Mouse (Mus musculus) neural tube, embryonic 13.5 days (tissue): ENCODE measurements around the gene Snrpd3. TPM values are rescaled to one million over a fixed set of nuclear protein-coding genes. Genes with fewer than 3 reads are reported as not detected.

Experiments
- ATAC-seq: fragments of 200-750 bp; cut with Nextera tagmentation; 2 replicates; pipeline ENCODE4 v1.8.0; 2017; ENCODE audit warnings: low read depth, mild to moderate bottlenecking, moderate TSS enrichment, moderate library complexity
- H3K27ac ChIP-seq: fragments of 300-500 bp; sonication (generic); replicated peaks from 2 replicates; pipeline ENCODE4 v1.5.1; 2015; ENCODE audit warnings: moderate library complexity, mild to moderate bottlenecking, inconsistent platforms
- H3K27me3 ChIP-seq: fragments of 300-500 bp; sonication (generic); 2 replicates; pipeline ENCODE4 v1.6.1; 2015; ENCODE audit warnings: mild to moderate bottlenecking, inconsistent platforms
- H3K36me3 ChIP-seq: fragments of 300-500 bp; sonication (generic); 2 replicates; pipeline ENCODE4 v1.6.1; 2015; ENCODE audit warnings: mild to moderate bottlenecking, inconsistent platforms
- H3K4me1 ChIP-seq: fragments of 300-500 bp; sonication (generic); replicated peaks from 2 replicates; pipeline ENCODE4 v1.6.1; 2015; ENCODE audit warnings: inconsistent platforms
- H3K4me2 ChIP-seq: fragments of 300-500 bp; sonication (generic); 2 replicates; pipeline ENCODE4 v1.6.1; 2015; ENCODE audit warnings: inconsistent platforms, mild to moderate bottlenecking, moderate library complexity
- H3K4me3 ChIP-seq: fragments of 300-500 bp; sonication (generic); 2 replicates; pipeline ENCODE4 v1.5.1; 2015; ENCODE audit warnings: mild to moderate bottlenecking, inconsistent platforms
- H3K9ac ChIP-seq: fragments of 300-500 bp; sonication (generic); 2 replicates; pipeline ENCODE4 v1.6.1; 2015; ENCODE audit warnings: moderate library complexity, mild to moderate bottlenecking, inconsistent platforms
- H3K9me3 ChIP-seq: fragments of 300-500 bp; sonication (generic); 2 replicates; pipeline ENCODE4 v1.6.1; 2016; ENCODE audit warnings: inconsistent platforms
- WGBS: fragments of 180-500 bp; shearing (Covaris S2); methylation state at CpG from one replicate; pipeline ENCODE4 v1.1.7; 2015; 5-methylcytosine and 5-hydroxymethylcytosine counted together
- polyA plus RNA-seq: library from polyadenylated mRNA; unstranded; fragments of >200 nt; fragmentation: Nextera tagmentation; extraction: Ambion mirVana; gene quantifications from 2 replicates; pipeline ENCODE4 v1.2.1, GENCODE M21; 2015

The Snrpd3 gene
- polyA plus RNA-seq, 1 experiment from 2014 or later, result 145 TPM

- no peak overlapping the region for H3K9ac ChIP-seq
These were observed 34.8 kb downstream of the Snrpd3 start for GRCm38 (mm10) chr10:75552106-75552505.

DNA sequence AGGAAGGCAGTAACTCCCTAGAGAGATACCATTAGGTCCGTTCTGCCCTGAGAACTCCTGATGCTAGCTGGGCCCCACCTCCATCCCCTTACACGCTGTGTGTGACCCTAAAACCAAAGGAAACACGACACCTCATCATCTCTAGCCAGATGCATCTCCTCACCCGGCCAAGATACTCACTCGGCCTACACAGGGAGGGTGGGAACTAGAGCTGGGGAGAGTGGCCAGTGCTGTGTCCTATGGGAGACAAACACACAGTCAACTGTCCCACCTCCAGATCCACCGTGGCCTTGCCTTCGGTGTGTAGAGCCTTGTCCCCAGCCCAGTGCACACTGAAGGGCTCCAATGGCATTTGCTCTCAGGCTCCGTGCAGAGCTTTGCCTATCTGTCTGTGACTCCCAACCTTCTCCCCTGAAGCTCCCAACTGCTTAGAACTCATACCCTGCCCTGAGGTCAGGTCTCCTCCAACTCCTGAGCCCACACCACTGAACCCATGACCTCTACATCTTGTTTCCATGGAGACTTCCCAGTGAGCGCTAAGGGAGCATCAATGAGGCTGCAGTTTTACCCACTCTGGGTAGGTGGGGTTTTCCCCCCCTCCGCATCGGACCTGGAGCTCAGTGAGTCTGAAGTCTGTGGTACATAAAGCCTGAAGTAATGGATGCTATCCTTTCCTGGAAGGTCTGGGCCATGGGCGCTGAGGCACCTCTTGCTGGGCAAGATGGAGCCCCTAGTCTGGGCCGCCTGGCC, 35.5 kb downstream of the Snrpd3 start:
- WGBS, result 72% methylated on average over 13 of the region's 13 CpGs
- H3K4me2 ChIP-seq, result no peak overlapping the region
- H3K9me3 ChIP-seq, result no peaks in the 10 kb centered on the region
- H3K9ac ChIP-seq, result no peak overlapping the region
- no peak for ATAC-seq
- H3K4me1 ChIP-seq, result peaks cover 31% of the 10 kb centered on the region
- H3K27me3 ChIP-seq, result no peaks in the 10 kb centered on the region; the same call in 1 of the 2 replicates
- H3K36me3 ChIP-seq, result peaks cover 41% of the 10 kb centered on the region
- no peak overlapping the region for H3K27ac ChIP-seq
- H3K4me3 ChIP-seq, result no peak overlapping the region

More at GRCm38 (mm10) chr10:75552106-75552505, 34.8 kb downstream of the Snrpd3 start:
- ATAC-seq, result no peak
- 86% methylated on average over 2 of the region's 2 CpGs for WGBS
- no peak overlapping the region for H3K4me3 ChIP-seq
- H3K4me1 ChIP-seq, result peaks cover 24% of the 10 kb centered on the region
- no peak overlapping the region for H3K27ac ChIP-seq
- no peak overlapping the region for H3K4me2 ChIP-seq
- H3K36me3 ChIP-seq, result peaks cover 40% of the 10 kb centered on the region
- H3K27me3 ChIP-seq, result no peaks in the 10 kb centered on the region; the same call in 1 of the 2 replicates
- H3K9me3 ChIP-seq, result no peaks in the 10 kb centered on the region

DNA sequence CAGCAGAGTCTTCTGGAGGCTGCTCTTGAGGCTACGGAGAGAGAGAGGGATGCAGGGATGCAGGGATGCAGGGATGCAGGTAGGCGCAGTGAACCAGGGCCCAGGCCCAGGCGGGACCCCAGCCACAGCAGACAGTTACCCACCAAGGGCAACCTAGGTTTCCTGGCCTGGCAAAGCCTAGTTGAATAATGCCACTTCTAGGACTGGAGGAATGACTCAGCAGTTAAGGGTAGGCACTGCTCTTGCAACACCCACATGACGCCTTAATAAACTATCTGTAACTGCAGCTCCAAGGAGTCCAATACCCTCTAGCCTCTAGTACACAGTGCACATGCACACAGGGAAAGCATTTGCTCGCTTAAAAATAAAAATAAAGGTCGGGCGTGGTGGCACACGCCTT, 36.7 kb downstream of the Snrpd3 start:
- Histone ChIP-seq H3K9me3 (no peaks in the 10 kb centered on the region), H3K9ac (no peak overlapping the region), H3K27me3 (no peaks in the 10 kb centered on the region; the same call in 1 of the 2 replicates), H3K4me3 (no peak overlapping the region), H3K36me3 (peaks cover 41% of the 10 kb centered on the region), H3K4me1 (peaks cover 37% of the 10 kb centered on the region), H3K4me2 (no peak overlapping the region), H3K27ac (no peak overlapping the region)
- ATAC-seq, result no peak
- WGBS, result 92% methylated on average over 8 of the region's 8 CpGs

GRCm38 (mm10) chr10:75555557-75555956, 38.2 kb downstream of the Snrpd3 start:
- H3K27me3 ChIP-seq, result peaks cover under 1% of the 10 kb centered on the region
- H3K4me2 ChIP-seq, result no peak overlapping the region
- peak overlapping the region; percentile 77 for H3K27ac ChIP-seq
- H3K9me3 ChIP-seq, result no peaks in the 10 kb centered on the region
- no peak overlapping the region for H3K4me3 ChIP-seq
- ATAC-seq, result no peak
- WGBS, result 73% methylated on average over 6 of the region's 6 CpGs
- no peak overlapping the region for H3K9ac ChIP-seq
- peaks cover 41% of the 10 kb centered on the region for H3K36me3 ChIP-seq
- peaks cover 49% of the 10 kb centered on the region for H3K4me1 ChIP-seq

GRCm38 (mm10) chr10:75556026-75556425, 38.7 kb downstream of the Snrpd3 start:
- peaks cover 53% of the 10 kb centered on the region for H3K4me1 ChIP-seq
- H3K27me3 ChIP-seq, result peaks cover 5% of the 10 kb centered on the region
- no peak overlapping the region for H3K4me3 ChIP-seq
- peaks cover 41% of the 10 kb centered on the region for H3K36me3 ChIP-seq
- WGBS, result 35% methylated on average over 9 of the region's 9 CpGs
- peak overlapping the region; percentile 77 for H3K27ac ChIP-seq
- H3K9ac ChIP-seq, result 0 out of 2 replicates have a peak overlapping the region, but pooled peaks have one; percentile 22
- no peaks in the 10 kb centered on the region for H3K9me3 ChIP-seq
- ATAC-seq, result peak; percentile 54
- no peak overlapping the region for H3K4me2 ChIP-seq

- peaks cover 57% of the 10 kb centered on the region for H3K4me1 ChIP-seq
- peak overlapping the region; percentile 70 for H3K4me2 ChIP-seq
- H3K27me3 ChIP-seq, result peaks cover 25% of the 10 kb centered on the region
- 21% methylated on average over 3 of the region's 3 CpGs for WGBS
- H3K9me3 ChIP-seq, result no peaks in the 10 kb centered on the region
- H3K36me3 ChIP-seq, result peaks cover 33% of the 10 kb centered on the region
- H3K4me3 ChIP-seq, result peak overlapping the region; percentile 67
- H3K9ac ChIP-seq, result peak overlapping the region; percentile 95
- H3K27ac ChIP-seq, result peak overlapping the region; percentile 96
- 0 out of 2 replicates have a peak, but pooled peaks have one; percentile 9 for ATAC-seq
These were observed 41.2 kb downstream of the Snrpd3 start for GRCm38 (mm10) chr10:75558515-75558914.

DNA sequence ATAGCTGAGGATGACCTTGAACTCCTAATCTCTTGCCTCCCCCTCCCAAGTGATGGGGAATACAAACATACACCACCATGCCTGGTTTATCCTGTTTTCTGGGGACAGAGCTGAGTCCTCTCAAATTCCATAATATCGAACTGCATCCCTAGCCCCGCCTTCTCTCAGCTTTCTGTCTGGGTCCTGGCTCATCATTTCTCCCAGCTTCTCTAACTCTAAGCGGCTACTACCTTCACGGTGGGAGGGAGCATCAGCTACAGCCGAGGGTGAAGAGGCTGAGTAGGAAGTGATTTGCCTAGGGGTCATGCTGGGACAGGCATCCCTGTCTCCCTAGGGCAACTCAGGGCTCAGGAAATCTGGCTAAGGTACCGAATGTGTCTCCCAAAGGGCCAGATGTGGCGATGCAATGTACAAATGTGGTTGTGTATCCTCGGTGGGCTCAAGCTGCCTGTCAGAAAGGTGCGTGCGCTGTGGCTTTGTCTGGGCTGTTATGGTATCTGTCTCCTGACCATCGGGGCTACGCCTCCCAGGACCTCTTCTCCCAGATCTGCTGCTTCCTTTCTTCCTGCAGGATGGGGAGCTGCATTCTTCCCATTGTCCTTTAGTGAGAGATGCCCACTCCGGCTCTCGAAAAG, 41.8 kb downstream of the Snrpd3 start:
- Histone ChIP-seq H3K4me1 (peaks cover 57% of the 10 kb centered on the region), H3K9ac (peak overlapping the region; percentile 95), H3K27ac (peak overlapping the region; percentile 96), H3K27me3 (peaks cover 25% of the 10 kb centered on the region), H3K4me2 (peak overlapping the region; percentile 70), H3K9me3 (no peaks in the 10 kb centered on the region), H3K36me3 (peaks cover 26% of the 10 kb centered on the region), H3K4me3 (peak overlapping the region; percentile 67)
- WGBS, result 3% methylated on average over 14 of the region's 14 CpGs
- peak; percentile 22 for ATAC-seq

GRCm38 (mm10) chr10:75559676-75560548, 42.6 kb downstream of the Snrpd3 start, which contains the start of gene Lrrc75b:
Lrrc75b (minus strand) TSS chr10:75560330.
- Histone ChIP-seq H3K4me1 (peaks cover 57% of the 10 kb centered on the region), H3K9me3 (no peaks in the 10 kb centered on the region), H3K36me3 (peaks cover 23% of the 10 kb centered on the region), H3K9ac (peak within 1 kb of the TSS; percentile 95), H3K27me3 (peaks cover 25% of the 10 kb centered on the region), H3K4me3 (peak within 1 kb of the TSS; percentile 67), H3K4me2 (peak within 1 kb of the TSS; percentile 70), H3K27ac (peak within 1 kb of the TSS; percentile 96)
- peak; percentile 40 for ATAC-seq
- under 1% methylated on average over 75 of the region's 75 CpGs for WGBS

GRCm38 (mm10) chr10:75560549-75560899, 43.2 kb downstream of the Snrpd3 start:
- Histone ChIP-seq H3K4me1 (peaks cover 55% of the 10 kb centered on the region), H3K27me3 (peaks cover 25% of the 10 kb centered on the region), H3K4me2 (peak overlapping the region; percentile 70), H3K9me3 (no peaks in the 10 kb centered on the region), H3K36me3 (peaks cover 17% of the 10 kb centered on the region), H3K9ac (peak overlapping the region; percentile 95), H3K27ac (peak overlapping the region; percentile 96), H3K4me3 (peak overlapping the region; percentile 67)
- ATAC-seq, result peak; percentile 30; the same call in 1 of the 2 replicates
- 16% methylated on average over 6 of the region's 6 CpGs for WGBS

- 57% methylated on average over 10 of the region's 10 CpGs for WGBS
- H3K4me2 ChIP-seq, result peak within 1 kb of the TSS; percentile 70
- H3K4me3 ChIP-seq, result peak within 1 kb of the TSS; percentile 67
- H3K36me3 ChIP-seq, result peaks cover 10% of the 10 kb centered on the region
- H3K27me3 ChIP-seq, result peaks cover 25% of the 10 kb centered on the region
- H3K9me3 ChIP-seq, result no peaks in the 10 kb centered on the region
- H3K27ac ChIP-seq, result peak within 1 kb of the TSS; percentile 96
- peaks cover 49% of the 10 kb centered on the region for H3K4me1 ChIP-seq
- no peak for ATAC-seq
- H3K9ac ChIP-seq, result peak within 1 kb of the TSS; percentile 95
These were observed 43.8 kb downstream of the Snrpd3 start, which contains the start of gene Ggt1 for GRCm38 (mm10) chr10:75561071-75561654. Ggt1 (plus strand) TSS chr10:75561604.

DNA sequence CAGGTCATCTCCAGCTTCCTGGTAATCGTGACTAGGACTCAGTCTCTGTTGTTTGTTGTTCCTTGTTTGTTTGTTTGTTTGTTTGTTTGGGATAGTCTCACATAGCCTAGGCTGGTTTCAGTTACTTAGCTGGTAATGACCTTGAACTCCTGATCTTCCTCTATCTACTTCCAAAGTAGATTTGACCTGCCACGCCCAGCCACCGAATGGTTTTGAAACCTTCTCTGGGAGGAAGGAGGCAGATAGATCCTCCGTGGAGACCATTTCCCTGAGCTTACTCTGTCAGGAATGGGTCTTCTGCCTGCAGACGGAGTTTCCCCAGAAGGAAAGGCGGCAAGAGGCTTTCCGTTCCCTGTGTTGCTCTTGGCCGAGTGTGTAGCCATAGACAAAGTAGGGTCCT, 45.2 kb downstream of the Snrpd3 start:
- Histone ChIP-seq H3K27me3 (peaks cover 25% of the 10 kb centered on the region), H3K9me3 (no peaks in the 10 kb centered on the region), H3K27ac (no peak overlapping the region), H3K4me1 (peaks cover 34% of the 10 kb centered on the region), H3K4me2 (no peak overlapping the region), H3K4me3 (no peak overlapping the region), H3K9ac (no peak overlapping the region), H3K36me3 (no peaks in the 10 kb centered on the region)
- ATAC-seq, result no peak
- 84% methylated on average over 8 of the region's 8 CpGs for WGBS
